Mouse (Mus musculus): ENCODE measurements around the gene Chd4.
"Not testable (repeated sequence)": the region's sequence is repeated elsewhere in the genome, so short reads cannot be mapped to it uniquely, and the experiment has no call there.

DNA sequence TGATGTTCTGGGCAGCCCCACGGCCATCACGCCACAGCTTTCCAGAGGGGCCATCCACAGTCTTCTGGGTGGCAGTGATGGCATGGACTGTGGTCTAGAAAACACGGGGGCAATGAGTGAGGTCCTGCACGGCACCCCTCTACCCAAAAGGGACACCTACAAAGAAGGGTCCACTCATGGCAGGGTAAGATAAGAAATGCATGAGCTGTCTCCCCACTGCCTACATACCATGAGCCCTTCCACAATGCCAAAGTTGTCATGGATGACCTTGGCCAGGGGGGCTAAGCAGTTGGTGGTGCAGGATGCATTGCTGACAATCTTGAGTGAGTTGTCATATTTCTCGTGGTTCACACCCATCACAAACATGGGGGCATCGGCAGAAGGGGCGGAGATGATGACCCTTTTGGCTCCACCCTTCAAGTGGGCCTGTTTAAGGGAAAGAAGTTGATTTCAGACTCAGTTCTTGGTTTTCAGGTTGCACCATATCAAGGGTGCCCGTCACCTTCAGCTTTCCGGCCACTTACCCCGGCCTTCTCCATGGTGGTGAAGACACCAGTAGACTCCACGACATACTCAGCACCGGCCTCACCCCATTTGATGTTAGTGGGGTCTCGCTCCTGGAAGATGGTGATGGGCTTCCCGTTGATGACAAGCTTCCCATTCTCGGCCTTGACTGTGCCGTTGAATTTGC lies 67.0 kb downstream of the Chd4 start:
- TF ChIP-seq CTCF (conservative IDR thresholded peaks at IDR 0.05; ENCODE audit: low read length); NANOG (IDR thresholded peaks at IDR 0.05; ENCODE audit: borderline replicate concordance, low read length): not testable (repeated sequence)
